Mouse (Mus musculus) testis, adult 2 months (tissue): Measurements from ENCODE around the gene Maco1. TPM values are rescaled to one million over a fixed set of nuclear protein-coding genes. Genes with fewer than 3 reads are reported as not detected.
"Not testable (repeated sequence)": the region's sequence is repeated elsewhere in the genome, so short reads cannot be mapped to it uniquely, and the experiment has no call there.

Source experiments
- H3K27ac ChIP-seq: fragments of 200-500 bp; 2 replicates; pipeline ENCODE4 v1.5.1; 2012; ENCODE audit warnings: low read depth, low read length; ENCODE audit not compliant: control insufficient read depth, insufficient read depth
- H3K27me3 ChIP-seq: fragments of 200-500 bp; 2 replicates; pipeline ENCODE4 v1.6.1; 2012; ENCODE audit warnings: mild to moderate bottlenecking, low read length, moderate library complexity; ENCODE audit not compliant: control insufficient read depth, insufficient read depth
- H3K36me3 ChIP-seq: fragments of 200-500 bp; 2 replicates; pipeline ENCODE4 v1.6.1; 2012; ENCODE audit warnings: mild to moderate bottlenecking, low read length; ENCODE audit not compliant: control insufficient read depth, insufficient read depth
- H3K4me1 ChIP-seq: fragments of 200-500 bp; 2 replicates; pipeline ENCODE4 v1.6.1; 2012; ENCODE audit warnings: low read length; ENCODE audit not compliant: control insufficient read depth, insufficient read depth
- H3K4me3 ChIP-seq: fragments of 200-500 bp; 2 replicates; pipeline ENCODE4 v1.5.1; 2012; ENCODE audit warnings: low read depth, mild to moderate bottlenecking, low read length, moderate library complexity, mixed read lengths; ENCODE audit not compliant: control insufficient read depth
- CTCF ChIP-seq: fragments of 200-500 bp; IDR thresholded peaks from 2 replicates; pipeline ENCODE4 v1.5.1; 2012; ENCODE audit warnings: low read depth, mild to moderate bottlenecking, inconsistent platforms, low read length, moderate library complexity; ENCODE audit not compliant: control insufficient read depth, insufficient read depth, insufficient replicate concordance
- POLR2A ChIP-seq: fragments of 200-500 bp; IDR thresholded peaks from 2 replicates; pipeline ENCODE4 v1.6.1; 2012; ENCODE audit warnings: low read depth, mild to moderate bottlenecking, inconsistent platforms, low read length, moderate library complexity; ENCODE audit not compliant: control insufficient read depth
- polyA plus RNA-seq: library from polyadenylated mRNA; depleted of rRNA; stranded (reverse); fragments of >200 nt; gene quantifications from 2 replicates; pipeline ENCODE4 v1.2.3, GENCODE M21; 2012

Gene Maco1
- polyA plus RNA-seq, 1 experiment: 15.7 TPM

GRCm38 (mm10) chr4:134851876-134852275, 1.3 kb downstream of the Maco1 start:
- peaks cover 7% of the 10 kb centered on the region for H3K4me1 ChIP-seq
- H3K27ac ChIP-seq: 0 out of 2 replicates have a peak overlapping the region, but pooled peaks have one; percentile 32
- H3K27me3 ChIP-seq: no peaks in the 10 kb centered on the region

GRCm38 (mm10) chr4:134851236-134851635, 1.9 kb downstream of the Maco1 start:
- Histone ChIP-seq H3K4me1 (peaks cover 7% of the 10 kb centered on the region), H3K4me3 (no peak overlapping the region), H3K27me3 (no peaks in the 10 kb centered on the region), H3K36me3 (no peaks in the 10 kb centered on the region), H3K27ac (no peak overlapping the region)
- TF ChIP-seq CTCF: no peak

More at GRCm38 (mm10) chr4:134851876-134852275, 1.3 kb downstream of the Maco1 start:
- no peak for TF ChIP-seq CTCF
- no peak for TF ChIP-seq POLR2A
- Histone ChIP-seq H3K4me3 (peak overlapping the region; percentile 94), H3K36me3 (no peaks in the 10 kb centered on the region)

- H3K27me3 ChIP-seq: no peaks in the 10 kb centered on the region
- H3K36me3 ChIP-seq: no peaks in the 10 kb centered on the region
- TF ChIP-seq POLR2A (no peak), CTCF (no peak)
- no peak overlapping the region for H3K4me3 ChIP-seq
- no peak overlapping the region for H3K27ac ChIP-seq
- peaks cover 7% of the 10 kb centered on the region for H3K4me1 ChIP-seq
Measured at GRCm38 (mm10) chr4:134850551-134850950, 2.6 kb downstream of the Maco1 start.

- Histone ChIP-seq H3K4me1 (peaks cover 5% of the 10 kb centered on the region), H3K27ac (no peak overlapping the region), H3K36me3 (no peaks in the 10 kb centered on the region), H3K27me3 (no peaks in the 10 kb centered on the region), H3K4me3 (no peak overlapping the region)
- no peak for TF ChIP-seq POLR2A
- no peak for TF ChIP-seq CTCF
Measured at GRCm38 (mm10) chr4:134847587-134847986, 5.6 kb downstream of the Maco1 start.

- Histone ChIP-seq H3K27me3 (no peaks in the 10 kb centered on the region), H3K4me1 (no peaks in the 10 kb centered on the region), H3K27ac (no peak overlapping the region), H3K4me3 (no peak overlapping the region), H3K36me3 (no peaks in the 10 kb centered on the region)
- TF ChIP-seq CTCF (no peak), POLR2A (no peak)
Measured at GRCm38 (mm10) chr4:134843566-134843965, 9.6 kb downstream of the Maco1 start.

- Histone ChIP-seq H3K4me1 (no peaks in the 10 kb centered on the region), H3K36me3 (no peaks in the 10 kb centered on the region; the same call in 1 of the 2 replicates), H3K27ac (no peak overlapping the region), H3K27me3 (no peaks in the 10 kb centered on the region), H3K4me3 (no peak overlapping the region)
- TF ChIP-seq CTCF (no peak), POLR2A (no peak)
Measured at GRCm38 (mm10) chr4:134840231-134840630, 12.9 kb downstream of the Maco1 start.

- not testable (repeated sequence) for H3K27ac ChIP-seq, H3K36me3 ChIP-seq, H3K4me3 ChIP-seq, H3K27me3 ChIP-seq, H3K4me1 ChIP-seq
Measured at GRCm38 (mm10) chr4:134838706-134839105, 14.4 kb downstream of the Maco1 start.

GRCm38 (mm10) chr4:134838221-134838620, 14.9 kb downstream of the Maco1 start:
- Histone ChIP-seq H3K36me3 (no peaks in the 10 kb centered on the region; the same call in 1 of the 2 replicates), H3K4me3 (no peak overlapping the region), H3K27me3 (no peaks in the 10 kb centered on the region), H3K27ac (no peak overlapping the region), H3K4me1 (no peaks in the 10 kb centered on the region)
- TF ChIP-seq POLR2A (no peak), CTCF (no peak)

GRCm38 (mm10) chr4:134835486-134835885, 17.7 kb downstream of the Maco1 start:
- TF ChIP-seq CTCF: no peak
- no peak for TF ChIP-seq POLR2A
- no peaks in the 10 kb centered on the region for H3K4me1 ChIP-seq
- H3K27me3 ChIP-seq: no peaks in the 10 kb centered on the region
- H3K36me3 ChIP-seq: no peaks in the 10 kb centered on the region; the same call in 1 of the 2 replicates
- no peak overlapping the region for H3K27ac ChIP-seq
- no peak overlapping the region for H3K4me3 ChIP-seq
